Mouse (Mus musculus) left cerebral cortex, postnatal 25 days (tissue): ENCODE measurements at regions not wholly inside any gene's neighbourhood (a gene's known extent, or its start where the extent isn't known, plus 50 kb on each side); places are given as distances from the start of the nearest gene placed in this dataset.

Experiments used
- DNase-seq, 2 experiments: peaks; one replicate each; pipeline ENCODE4 v3.0.0; 2022; ENCODE audit warnings: low spot score in 2 of 2, mixed read lengths in 1 of 2
- intact Hi-C: fragments of 180-260 bp; cut with DNase I; formaldehyde crosslinking; loops from one replicate; pipeline ENCODE4 v1.15.1; 2025

GRCm38 (mm10) chr4:99348674-99349073, 53.0 kb downstream of the Gm12689 start:
- DNase-seq, result no peak
- intact Hi-C loops, result no loop called here

GRCm38 (mm10) chr4:99353122-99353774, 57.5 kb downstream of the Gm12689 start:
- no peak for DNase-seq
- intact Hi-C loops, result no loop called here

GRCm38 (mm10) chr4:99354241-99354640, 58.5 kb downstream of the Gm12689 start:
- intact Hi-C loops, result no loop called here
- peak in 1 of 2 experiments; percentile 24 for DNase-seq

GRCm38 (mm10) chr4:99354835-99355234, 59.1 kb downstream of the Gm12689 start:
- peak in 1 of 2 experiments; percentile 69 for DNase-seq
- intact Hi-C loops, result no loop called here

GRCm38 (mm10) chr4:99368036-99368435, 72.3 kb downstream of the Gm12689 start:
- DNase-seq, result no peak
- intact Hi-C loops, result no loop called here

- intact Hi-C loops, result no loop called here
- DNase-seq, result no peak
These were observed 75.5 kb downstream of the Gm12689 start for GRCm38 (mm10) chr4:99371162-99371561.

GRCm38 (mm10) chr4:99376171-99376570, 80.5 kb downstream of the Gm12689 start:
- DNase-seq, result no peak
- intact Hi-C loops, result loop anchor here (5.0 kb wide), 1 partner anchor 79 kb away; the partner anchor contains the start of gene Gm12689

- intact Hi-C loops, result loop anchor here (5.0 kb wide), 1 partner anchor 80 kb away; the partner anchor contains the start of gene Gm12689
- DNase-seq, result no peak
These were observed 81.2 kb downstream of the Gm12689 start for GRCm38 (mm10) chr4:99376911-99377310.

GRCm38 (mm10) chr4:99379983-99380382, 84.3 kb downstream of the Gm12689 start:
- peak in 1 of 2 experiments; percentile 12 for DNase-seq
- intact Hi-C loops, result loop anchor here (5.0 to 10.0 kb wide), 2 partner anchors 83 to 265 kb away; partner anchors contain the start of gene Gm12689

GRCm38 (mm10) chr4:99385381-99385780, 89.7 kb downstream of the Gm12689 start:
- intact Hi-C loops, result loop anchor here (10.0 kb wide), 1 partner anchor 259 kb away; no protein-coding TSS in a partner anchor

GRCm38 (mm10) chr4:99389428-99389827, 93.7 kb downstream of the Gm12689 start:
- DNase-seq, result no peak
- intact Hi-C loops, result loop anchor here (10.0 kb wide), 1 partner anchor 255 kb away; no protein-coding TSS in a partner anchor

More at GRCm38 (mm10) chr4:99385381-99385780, 89.7 kb downstream of the Gm12689 start:
- no peak for DNase-seq

GRCm38 (mm10) chr4:99392986-99393385, 97.3 kb downstream of the Gm12689 start:
- intact Hi-C loops, result no loop called here

GRCm38 (mm10) chr4:99394244-99394643, 98.5 kb downstream of the Gm12689 start:
- intact Hi-C loops, result no loop called here
- no peak for DNase-seq

More at GRCm38 (mm10) chr4:99392986-99393385, 97.3 kb downstream of the Gm12689 start:
- DNase-seq, result no peak

GRCm38 (mm10) chr4:99407466-99407865, 111.8 kb downstream of the Gm12689 start:
- intact Hi-C loops, result no loop called here
- no peak for DNase-seq

- intact Hi-C loops, result no loop called here
- DNase-seq, result no peak
These were observed 127.7 kb downstream of the Gm12689 start for GRCm38 (mm10) chr4:99423449-99423848.

GRCm38 (mm10) chr4:99445077-99445754, 149.5 kb downstream of the Gm12689 start:
- peak in 1 of 2 experiments; percentile 65 for DNase-seq
- intact Hi-C loops, result no loop called here

GRCm38 (mm10) chr4:99445755-99446128, 150.0 kb downstream of the Gm12689 start:
- no peak for DNase-seq
- intact Hi-C loops, result no loop called here

GRCm38 (mm10) chr4:99458984-99459383, 163.3 kb downstream of the Gm12689 start:
- no peak for DNase-seq
- intact Hi-C loops, result no loop called here

GRCm38 (mm10) chr4:99459436-99459835, 163.7 kb downstream of the Gm12689 start:
- intact Hi-C loops, result no loop called here
- peak; percentile 66 to 67 for DNase-seq

- intact Hi-C loops, result no loop called here
- no peak for DNase-seq
These were observed 169.8 kb downstream of the Gm12689 start for GRCm38 (mm10) chr4:99465493-99465892.

- intact Hi-C loops, result no loop called here
- no peak for DNase-seq
These were observed 180.1 kb downstream of the Gm12689 start for GRCm38 (mm10) chr4:99475701-99476218.
